Mouse (Mus musculus): ENCODE results near the gene Syce2. TPM values are rescaled to one million over a fixed set of nuclear protein-coding genes. Genes with fewer than 3 reads are reported as not detected.

The Syce2 gene
- total RNA-seq, 2 experiments from 2014 or later: 6.7 to 8.4 TPM

GRCm38 (mm10) chr8:84841514-84841913, 30.4 kb upstream of the Syce2 start:
- DNase-seq (ENCODE audit: low spot score in 2 of 2): no peak

GRCm38 (mm10) chr8:84844397-84845070, 27.4 kb upstream of the Syce2 start:
- DNase-seq (ENCODE audit: low spot score in 2 of 2): no peak

GRCm38 (mm10) chr8:84845355-84846093, 26.4 kb upstream of the Syce2 start:
- no peak for DNase-seq (ENCODE audit: low spot score in 2 of 2)

GRCm38 (mm10) chr8:84846094-84846721, 25.7 kb upstream of the Syce2 start:
- no peak for DNase-seq (ENCODE audit: low spot score in 2 of 2)

GRCm38 (mm10) chr8:84846722-84847572, 25.0 kb upstream of the Syce2 start, which contains the start of gene Calr:
Gene Calr, minus strand, starts transcription at chr8:84846934.
- peak; percentile 99 for DNase-seq (ENCODE audit: low spot score in 2 of 2)

- no peak for DNase-seq (ENCODE audit: low spot score in 2 of 2)
Measured at GRCm38 (mm10) chr8:84847684-84848435, 24.1 kb upstream of the Syce2 start.

- DNase-seq (ENCODE audit: low spot score in 2 of 2): no peak
Measured at GRCm38 (mm10) chr8:84856434-84856833, 15.5 kb upstream of the Syce2 start.

GRCm38 (mm10) chr8:84856864-84857441, 15.0 kb upstream of the Syce2 start, which contains the start of gene Farsa:
Gene Farsa, plus strand, starts transcription at chr8:84856989.
- DNase-seq (ENCODE audit: low spot score in 2 of 2): peak; percentile 93 to 94

- no peak for DNase-seq (ENCODE audit: low spot score in 2 of 2)
Measured at GRCm38 (mm10) chr8:84872309-84872965, 526 bp downstream of the Syce2 start.

GRCm38 (mm10) chr8:84873016-84873415, 1.1 kb downstream of the Syce2 start:
- no peak for DNase-seq (ENCODE audit: low spot score in 2 of 2)

- DNase-seq (ENCODE audit: low spot score in 2 of 2): no peak
Measured at GRCm38 (mm10) chr8:84874339-84874738, 2.4 kb downstream of the Syce2 start.

- no peak for DNase-seq (ENCODE audit: low spot score in 2 of 2)
Measured at GRCm38 (mm10) chr8:84877297-84878035, 5.6 kb downstream of the Syce2 start.

GRCm38 (mm10) chr8:84878915-84879314, 7.0 kb downstream of the Syce2 start:
- DNase-seq (ENCODE audit: low spot score in 2 of 2): no peak

GRCm38 (mm10) chr8:84884728-84885127, 12.8 kb downstream of the Syce2 start:
- no peak for DNase-seq (ENCODE audit: low spot score in 2 of 2)

GRCm38 (mm10) chr8:84888280-84888679, 16.4 kb downstream of the Syce2 start:
- no peak for DNase-seq (ENCODE audit: low spot score in 2 of 2)

- no peak for DNase-seq (ENCODE audit: low spot score in 2 of 2)
Measured at GRCm38 (mm10) chr8:84889141-84889540, 17.2 kb downstream of the Syce2 start.

GRCm38 (mm10) chr8:84892993-84893708, 21.2 kb downstream of the Syce2 start:
- no peak for DNase-seq (ENCODE audit: low spot score in 2 of 2)

- peak; percentile 89 to 92 for DNase-seq (ENCODE audit: low spot score in 2 of 2)
Measured at GRCm38 (mm10) chr8:84893709-84894134, 21.8 kb downstream of the Syce2 start, which contains the start of gene Gcdh. Gene Gcdh, minus strand, starts transcription at chr8:84893921.
